Mouse (Mus musculus) mouse trophoblast stem cell (cell line): Measurements from ENCODE around the gene Pfkfb4.

Experiments
- in situ Hi-C, 2 experiments: fragments of 300-500 bp; cut with MseI, MboI; formaldehyde crosslinking; loops; 2 replicates in 1 of 2; 3 replicates in 1 of 2; pipeline ENCODE4 v1.15.1; 2025

Gene Pfkfb4

GRCm38 (mm10) chr9:108991428-108992084 is at the start of gene Pfkfb4:
Pfkfb4 (plus strand) TSS chr9:108991778.
- in situ Hi-C loops = no loop called here

- in situ Hi-C loops = no loop called here
Observed at GRCm38 (mm10) chr9:108945111-108945510, 46.5 kb upstream of the Pfkfb4 start.

- in situ Hi-C loops = no loop called here
Observed at GRCm38 (mm10) chr9:108945608-108946007, 46.0 kb upstream of the Pfkfb4 start.

- in situ Hi-C loops = no loop called here
Observed at GRCm38 (mm10) chr9:108949231-108949966, 42.2 kb upstream of the Pfkfb4 start.

- in situ Hi-C loops = no loop called here
Observed at GRCm38 (mm10) chr9:108949967-108950728, 41.4 kb upstream of the Pfkfb4 start.

GRCm38 (mm10) chr9:108953081-108953636 is 38.4 kb upstream of the Pfkfb4 start, which contains the start of gene Col7a1:
Col7a1 (plus strand) TSS chr9:108953586.
- in situ Hi-C loops = no loop called here

- in situ Hi-C loops = no loop called here
Observed at GRCm38 (mm10) chr9:108955241-108955640, 36.3 kb upstream of the Pfkfb4 start.

GRCm38 (mm10) chr9:108955846-108956245 is 35.7 kb upstream of the Pfkfb4 start:
- in situ Hi-C loops = no loop called here

GRCm38 (mm10) chr9:108963577-108963976 is 28.0 kb upstream of the Pfkfb4 start:
- in situ Hi-C loops = no loop called here

- in situ Hi-C loops = no loop called here
Observed at GRCm38 (mm10) chr9:108964338-108964737, 27.2 kb upstream of the Pfkfb4 start.

- in situ Hi-C loops = no loop called here
Observed at GRCm38 (mm10) chr9:108970623-108971022, 21.0 kb upstream of the Pfkfb4 start.

- in situ Hi-C loops = no loop called here
Observed at GRCm38 (mm10) chr9:108976483-108976882, 15.1 kb upstream of the Pfkfb4 start.

GRCm38 (mm10) chr9:108977966-108978365 is 13.6 kb upstream of the Pfkfb4 start:
- in situ Hi-C loops = no loop called here

- in situ Hi-C loops = no loop called here
Observed at GRCm38 (mm10) chr9:108982498-108982897, 9.1 kb upstream of the Pfkfb4 start.

GRCm38 (mm10) chr9:108983209-108983608 is 8.4 kb upstream of the Pfkfb4 start:
- in situ Hi-C loops = no loop called here

- in situ Hi-C loops = no loop called here
Observed at GRCm38 (mm10) chr9:108985710-108986109, 5.9 kb upstream of the Pfkfb4 start, which contains the start of gene Ucn2. Ucn2 (plus strand) TSS chr9:108986010.

GRCm38 (mm10) chr9:108987704-108988350 is 3.8 kb upstream of the Pfkfb4 start:
- in situ Hi-C loops = no loop called here

GRCm38 (mm10) chr9:108989802-108990461 is 1.6 kb upstream of the Pfkfb4 start:
- in situ Hi-C loops = no loop called here

- in situ Hi-C loops = no loop called here
Observed at GRCm38 (mm10) chr9:108990462-108990820, 1.1 kb upstream of the Pfkfb4 start.

GRCm38 (mm10) chr9:108992085-108992469 is 499 bp downstream of the Pfkfb4 start:
- in situ Hi-C loops = no loop called here
